Mouse (Mus musculus): ENCODE results near the gene Acp6. TPM values are rescaled to one million over a fixed set of nuclear protein-coding genes. Genes with fewer than 3 reads are reported as not detected.
A peak's percentile ranks its signal among the peaks of the same experiment; 100 is the strongest.

Gene Acp6
- polyA plus RNA-seq, 1 experiment from 2014 or later: 50.7 TPM

GRCm38 (mm10) chr3:97196571-97196970 is 38.0 kb downstream of the Acp6 start:
- Histone ChIP-seq H3K9me3 (replicated peaks) (no peaks in the 10 kb centered on the region), H3K27me3 (no peaks in the 10 kb centered on the region), H3K4me2 (no peak overlapping the region), H3K27ac (no peak overlapping the region), H3K4me3 (no peak overlapping the region), H3K4me1 (replicated peaks) (no peaks in the 10 kb centered on the region), H3K9ac (no peak overlapping the region), H3K36me3 (no peaks in the 10 kb centered on the region)
- WGBS: 81% methylated on average over 8 of the region's 8 CpGs
- ATAC-seq (replicated peaks; ENCODE audit: insufficient number of reproducible peaks, insufficient read depth, low FRiP score, low read depth): no peak

DNA sequence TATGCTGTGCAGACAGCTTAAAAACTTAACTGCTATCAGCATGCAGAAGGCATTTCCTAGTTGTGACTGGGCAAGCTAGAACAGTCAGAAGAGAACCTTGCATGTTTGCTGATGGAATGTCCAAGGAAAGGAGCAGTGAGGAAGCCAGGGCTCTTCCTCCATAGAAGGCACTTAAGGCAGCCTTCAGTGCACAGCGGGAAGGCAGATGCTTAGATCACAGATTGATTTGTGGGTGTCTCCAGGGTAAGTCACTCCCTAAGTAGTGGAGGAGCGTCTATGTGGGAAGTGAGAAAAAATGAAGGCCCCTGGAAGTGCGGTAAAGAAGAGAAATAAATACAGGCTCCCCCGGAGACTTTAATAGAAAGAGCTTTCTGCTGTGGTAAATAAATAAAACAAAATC is 40.7 kb downstream of the Acp6 start:
- no peak for ATAC-seq (replicated peaks; ENCODE audit: insufficient number of reproducible peaks, insufficient read depth, low FRiP score, low read depth)
- H3K4me2 ChIP-seq: no peak overlapping the region
- no peak overlapping the region for H3K27ac ChIP-seq
- H3K4me1 ChIP-seq (replicated peaks): no peaks in the 10 kb centered on the region
- WGBS: 42% methylated on average over 4 of the region's 4 CpGs
- H3K36me3 ChIP-seq: 0 out of 2 replicates have a peak, but pooled peaks cover 3% of the 10 kb centered on the region
- no peak overlapping the region for H3K4me3 ChIP-seq
- no peaks in the 10 kb centered on the region for H3K9me3 ChIP-seq (replicated peaks)
- no peak overlapping the region for H3K9ac ChIP-seq
- H3K27me3 ChIP-seq: no peaks in the 10 kb centered on the region

DNA sequence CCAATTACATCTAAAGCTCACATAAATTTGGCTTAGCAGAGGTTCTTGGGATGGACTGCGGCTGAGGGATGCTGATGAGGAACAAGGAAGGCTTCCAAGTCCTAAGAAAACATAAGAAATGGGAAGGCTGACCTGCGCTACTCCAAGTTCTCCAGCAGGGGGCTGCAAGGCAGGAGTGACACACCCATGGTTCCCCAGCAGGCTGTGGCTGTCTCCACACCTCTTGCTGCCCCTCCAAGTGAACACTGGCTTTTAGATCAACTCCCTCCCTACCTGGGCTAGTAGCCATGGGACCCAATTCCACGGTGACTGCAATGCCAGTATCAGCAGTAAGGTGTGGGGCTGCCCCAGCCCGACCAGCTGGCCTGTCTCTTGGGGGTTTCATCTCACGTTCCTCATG is 43.4 kb downstream of the Acp6 start:
- Histone ChIP-seq H3K4me3 (no peak overlapping the region), H3K36me3 (peaks cover 27% of the 10 kb centered on the region), H3K27me3 (no peaks in the 10 kb centered on the region), H3K27ac (no peak overlapping the region), H3K9me3 (replicated peaks) (no peaks in the 10 kb centered on the region), H3K4me1 (replicated peaks) (no peaks in the 10 kb centered on the region), H3K9ac (no peak overlapping the region), H3K4me2 (no peak overlapping the region)
- 0 out of 2 replicates have a peak, but pooled peaks have one; percentile 39 for ATAC-seq (replicated peaks; ENCODE audit: insufficient number of reproducible peaks, insufficient read depth, low FRiP score, low read depth)
- 48% methylated on average over 5 of the region's 5 CpGs for WGBS

DNA sequence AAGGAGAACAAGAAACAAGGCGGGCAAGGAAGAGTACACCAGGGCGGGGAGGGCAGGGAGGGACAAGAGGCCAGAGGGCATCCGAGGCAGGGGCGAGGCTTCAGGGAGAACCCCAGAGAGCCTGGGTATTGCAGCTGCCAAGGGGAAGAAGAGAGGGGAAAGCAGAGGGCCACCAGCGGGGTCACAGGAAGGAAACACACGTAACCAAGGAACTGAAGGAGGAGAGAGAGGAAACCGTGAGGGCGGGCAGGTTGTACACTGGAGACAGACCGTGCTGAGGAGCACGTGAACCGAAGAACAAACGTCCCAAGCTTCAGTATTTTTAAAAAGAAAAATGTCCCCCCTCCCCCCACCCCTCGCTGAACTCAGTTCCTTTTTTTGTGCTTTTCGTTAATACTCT is 45.3 kb downstream of the Acp6 start:
- no peaks in the 10 kb centered on the region for H3K9me3 ChIP-seq (replicated peaks)
- peaks cover 6% of the 10 kb centered on the region for H3K4me1 ChIP-seq (replicated peaks)
- no peak overlapping the region for H3K4me3 ChIP-seq
- ATAC-seq (replicated peaks; ENCODE audit: insufficient number of reproducible peaks, insufficient read depth, low FRiP score, low read depth): no peak
- 70% methylated on average over 14 of the region's 14 CpGs for WGBS
- no peak overlapping the region for H3K4me2 ChIP-seq
- H3K36me3 ChIP-seq: peaks cover 46% of the 10 kb centered on the region
- H3K27me3 ChIP-seq: no peaks in the 10 kb centered on the region
- no peak overlapping the region for H3K9ac ChIP-seq
- H3K27ac ChIP-seq: no peak overlapping the region

DNA sequence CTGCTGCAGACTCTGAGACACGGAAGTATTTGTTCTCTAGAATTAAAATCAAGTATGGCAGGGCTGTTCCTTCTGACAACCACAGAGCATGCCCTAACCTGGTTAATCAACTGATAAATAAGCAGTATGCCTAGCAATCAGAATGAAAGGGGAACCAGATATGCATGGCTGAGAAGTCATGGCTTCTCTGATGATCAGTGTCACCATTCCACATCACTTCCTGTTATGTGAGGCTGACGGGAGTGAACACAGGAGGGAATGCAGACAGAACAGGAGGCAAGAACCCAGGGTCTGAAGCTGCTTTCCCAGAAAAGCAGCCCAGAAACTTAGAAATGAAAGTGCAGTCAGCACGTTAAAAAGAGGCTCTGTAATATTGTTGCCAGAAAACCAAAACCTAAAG is 47.9 kb downstream of the Acp6 start:
- no peak overlapping the region for H3K4me2 ChIP-seq
- no peak overlapping the region for H3K4me3 ChIP-seq
- H3K27me3 ChIP-seq: no peaks in the 10 kb centered on the region
- H3K4me1 ChIP-seq (replicated peaks): peaks cover 14% of the 10 kb centered on the region
- H3K9ac ChIP-seq: no peak overlapping the region
- no peaks in the 10 kb centered on the region for H3K9me3 ChIP-seq (replicated peaks)
- no peak overlapping the region for H3K27ac ChIP-seq
- 71% methylated on average over 3 of the region's 3 CpGs for WGBS
- peaks cover 72% of the 10 kb centered on the region for H3K36me3 ChIP-seq
- ATAC-seq (replicated peaks; ENCODE audit: insufficient number of reproducible peaks, insufficient read depth, low FRiP score, low read depth): no peak

DNA sequence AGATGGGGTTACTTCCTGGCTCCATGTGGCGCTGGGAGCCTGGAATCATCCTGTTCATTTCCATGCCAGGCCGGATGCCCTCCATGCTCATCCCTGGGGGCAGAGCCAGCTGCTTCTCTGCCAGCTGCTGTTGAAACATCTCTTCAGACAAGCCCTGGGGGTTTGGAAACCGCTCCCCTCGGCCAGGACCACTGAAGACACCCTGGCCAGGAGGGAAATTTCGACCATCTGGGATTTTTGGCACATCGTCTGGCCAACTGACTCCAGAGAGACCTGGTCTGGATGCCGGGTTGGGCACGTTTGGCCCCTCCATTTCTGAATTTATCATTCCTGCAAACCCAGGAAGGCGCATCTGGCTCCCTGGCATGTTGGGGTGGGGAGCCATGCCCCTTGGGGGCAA is 50.8 kb downstream of the Acp6 start:
- Histone ChIP-seq H3K9ac (no peak overlapping the region), H3K4me2 (no peak overlapping the region), H3K4me3 (no peak overlapping the region), H3K36me3 (peaks cover 95% of the 10 kb centered on the region), H3K4me1 (replicated peaks) (peaks cover 16% of the 10 kb centered on the region), H3K27me3 (no peaks in the 10 kb centered on the region), H3K27ac (no peak overlapping the region), H3K9me3 (replicated peaks) (no peaks in the 10 kb centered on the region)
- ATAC-seq (replicated peaks; ENCODE audit: insufficient number of reproducible peaks, insufficient read depth, low FRiP score, low read depth): no peak
- 84% methylated on average over 9 of the region's 9 CpGs for WGBS

GRCm38 (mm10) chr3:97211177-97211576 is 52.6 kb downstream of the Acp6 start:
- Histone ChIP-seq H3K4me1 (replicated peaks) (peaks cover 30% of the 10 kb centered on the region), H3K36me3 (peaks cover 93% of the 10 kb centered on the region), H3K9me3 (replicated peaks) (no peaks in the 10 kb centered on the region), H3K4me3 (no peak overlapping the region), H3K27ac (no peak overlapping the region), H3K27me3 (no peaks in the 10 kb centered on the region), H3K9ac (no peak overlapping the region), H3K4me2 (no peak overlapping the region)
- ATAC-seq (replicated peaks; ENCODE audit: insufficient number of reproducible peaks, insufficient read depth, low FRiP score, low read depth): no peak
- WGBS: 72% methylated on average over 5 of the region's 5 CpGs

- no peak overlapping the region for H3K9ac ChIP-seq
- H3K4me2 ChIP-seq: no peak overlapping the region
- peaks cover 80% of the 10 kb centered on the region for H3K36me3 ChIP-seq
- no peak for ATAC-seq (replicated peaks; ENCODE audit: insufficient number of reproducible peaks, insufficient read depth, low FRiP score, low read depth)
- peaks cover 24% of the 10 kb centered on the region for H3K4me1 ChIP-seq (replicated peaks)
- H3K9me3 ChIP-seq (replicated peaks): no peaks in the 10 kb centered on the region
- WGBS: 82% methylated on average over 10 of the region's 10 CpGs
- H3K4me3 ChIP-seq: no peak overlapping the region
- no peaks in the 10 kb centered on the region for H3K27me3 ChIP-seq
- H3K27ac ChIP-seq: no peak overlapping the region
Measured at GRCm38 (mm10) chr3:97213871-97214270, 55.3 kb downstream of the Acp6 start.

DNA sequence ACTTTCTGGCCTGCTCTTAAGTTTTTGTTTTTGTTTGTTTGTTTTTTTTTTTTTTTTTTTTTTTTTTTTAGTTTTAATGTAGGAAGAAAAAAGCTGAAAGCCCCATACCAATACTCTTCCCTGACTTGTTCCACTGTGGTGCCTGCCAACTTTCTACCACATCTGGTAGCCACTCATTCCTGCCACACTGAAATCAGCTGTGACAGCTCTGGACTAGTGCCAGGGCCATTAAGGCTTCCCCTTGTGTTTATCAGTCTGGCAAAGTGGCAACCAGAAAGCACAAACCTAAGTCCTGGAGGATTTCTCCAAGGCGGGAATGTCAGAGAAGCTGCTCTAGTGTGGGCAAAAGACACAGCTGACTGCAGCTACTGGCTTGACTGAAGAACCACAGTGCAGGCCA is 55.9 kb downstream of the Acp6 start:
- H3K27ac ChIP-seq: 0 out of 2 replicates have a peak overlapping the region, but pooled peaks have one; percentile 16
- no peak overlapping the region for H3K9ac ChIP-seq
- 36% methylated on average over 1 of the region's 1 CpGs for WGBS
- no peak overlapping the region for H3K4me3 ChIP-seq
- peaks cover 19% of the 10 kb centered on the region for H3K4me1 ChIP-seq (replicated peaks)
- no peak for ATAC-seq (replicated peaks; ENCODE audit: insufficient number of reproducible peaks, insufficient read depth, low FRiP score, low read depth)
- peaks cover 80% of the 10 kb centered on the region for H3K36me3 ChIP-seq
- no peaks in the 10 kb centered on the region for H3K9me3 ChIP-seq (replicated peaks)
- H3K4me2 ChIP-seq: no peak overlapping the region
- no peaks in the 10 kb centered on the region for H3K27me3 ChIP-seq

GRCm38 (mm10) chr3:97215526-97215925 is 56.9 kb downstream of the Acp6 start:
- H3K9ac ChIP-seq: no peak overlapping the region
- H3K36me3 ChIP-seq: peaks cover 77% of the 10 kb centered on the region
- H3K27ac ChIP-seq: no peak overlapping the region
- H3K9me3 ChIP-seq (replicated peaks): no peaks in the 10 kb centered on the region
- no peak overlapping the region for H3K4me3 ChIP-seq
- H3K4me2 ChIP-seq: no peak overlapping the region
- no peaks in the 10 kb centered on the region for H3K27me3 ChIP-seq
- 51% methylated on average over 3 of the region's 3 CpGs for WGBS
- no peak for ATAC-seq (replicated peaks; ENCODE audit: insufficient number of reproducible peaks, insufficient read depth, low FRiP score, low read depth)
- peaks cover 17% of the 10 kb centered on the region for H3K4me1 ChIP-seq (replicated peaks)

DNA sequence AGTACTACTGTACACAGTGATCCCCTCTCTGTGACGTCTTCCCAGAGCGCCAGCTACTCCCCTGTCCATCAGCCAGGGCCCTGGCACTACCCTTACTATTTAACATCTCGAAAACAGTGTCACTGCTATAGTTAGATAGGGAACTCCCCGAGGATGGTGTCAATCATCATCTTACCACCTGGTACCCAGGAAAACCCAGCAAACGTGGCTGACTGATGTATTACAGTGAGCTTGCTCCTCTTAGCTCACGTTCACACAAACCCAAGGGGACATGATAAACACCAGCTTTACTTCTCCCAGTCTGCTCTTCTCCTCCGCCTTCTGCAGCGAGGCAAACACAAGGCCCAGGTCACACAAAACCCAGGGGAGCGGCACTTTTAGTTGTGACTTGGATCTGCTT is 64.7 kb downstream of the Acp6 start:
- no peaks in the 10 kb centered on the region for H3K27me3 ChIP-seq
- peaks cover 27% of the 10 kb centered on the region for H3K36me3 ChIP-seq

GRCm38 (mm10) chr3:97225231-97225630 is 66.7 kb downstream of the Acp6 start:
- peaks cover 13% of the 10 kb centered on the region for H3K36me3 ChIP-seq
- peak overlapping the region; percentile 91; the same call in 1 of the 2 replicates for H3K4me2 ChIP-seq
- WGBS: 66% methylated on average over 5 of the region's 5 CpGs
- no peaks in the 10 kb centered on the region for H3K9me3 ChIP-seq (replicated peaks)
- ATAC-seq (replicated peaks; ENCODE audit: insufficient number of reproducible peaks, insufficient read depth, low FRiP score, low read depth): no peak
- H3K9ac ChIP-seq: no peak overlapping the region
- no peak overlapping the region for H3K4me3 ChIP-seq
- H3K27me3 ChIP-seq: no peaks in the 10 kb centered on the region
- peak overlapping the region; percentile 93; the same call in 1 of the 2 replicates for H3K27ac ChIP-seq
- H3K4me1 ChIP-seq (replicated peaks): peaks cover 32% of the 10 kb centered on the region

More for the DNA sequence above, 64.7 kb downstream of the Acp6 start:
- ATAC-seq (replicated peaks; ENCODE audit: insufficient number of reproducible peaks, insufficient read depth, low FRiP score, low read depth): no peak
- Histone ChIP-seq H3K9me3 (replicated peaks) (no peaks in the 10 kb centered on the region), H3K9ac (no peak overlapping the region), H3K4me3 (no peak overlapping the region), H3K4me2 (no peak overlapping the region), H3K27ac (no peak overlapping the region), H3K4me1 (replicated peaks) (peaks cover 26% of the 10 kb centered on the region)
- WGBS: 72% methylated on average over 9 of the region's 9 CpGs
